Mouse (Mus musculus): Measurements from ENCODE around the gene Polr2l.

The Polr2l gene

DNA sequence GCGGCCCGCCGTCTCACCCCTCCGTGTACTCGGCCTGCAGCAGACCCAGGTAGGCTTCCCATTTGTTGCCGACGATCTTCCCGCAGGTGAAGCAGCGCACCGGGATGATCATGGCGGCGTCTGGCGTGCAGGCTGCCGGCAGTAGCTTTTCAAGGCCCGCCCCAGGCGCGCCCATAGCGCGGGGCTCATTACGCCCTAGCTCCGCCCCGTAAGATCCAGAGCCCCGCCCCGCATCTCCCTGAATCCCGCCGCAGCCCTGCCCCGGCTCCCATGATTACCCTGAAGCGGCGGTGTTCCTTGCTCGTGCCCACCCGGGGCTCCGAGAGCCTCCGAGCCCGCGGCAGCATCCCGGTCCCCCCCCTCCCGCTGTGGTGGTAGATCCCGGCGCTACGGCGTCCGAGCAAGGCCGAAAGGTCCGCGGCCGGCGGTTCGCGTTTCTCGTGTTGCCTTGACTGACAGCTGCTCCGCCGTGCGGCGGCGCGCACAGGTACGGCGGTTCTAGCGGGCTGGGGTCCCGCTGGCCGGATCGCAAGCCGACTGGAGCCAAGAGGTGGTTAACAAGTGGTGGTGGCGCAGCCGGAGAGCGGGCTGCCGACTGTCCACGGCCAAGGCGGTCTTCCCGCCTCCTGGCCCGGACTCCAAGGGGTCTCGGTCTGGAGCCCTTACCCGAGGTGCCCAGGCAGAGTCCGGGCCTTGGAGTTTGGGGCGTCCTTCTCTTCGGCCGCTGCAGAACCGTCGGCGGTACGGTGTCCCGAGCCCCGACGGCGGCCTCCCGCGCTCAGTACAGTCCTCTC is at the start of gene Polr2l, which contains the start of gene Tspan4:
TSS of gene Polr2l (minus strand) at position 122 of the 794 bp plus-strand sequence.
TSS of gene Tspan4 (plus strand) at position 230 of the 794 bp plus-strand sequence.
- peak; percentile 79 for DNase-seq (ENCODE audit: low read depth, low spot score)

DNA sequence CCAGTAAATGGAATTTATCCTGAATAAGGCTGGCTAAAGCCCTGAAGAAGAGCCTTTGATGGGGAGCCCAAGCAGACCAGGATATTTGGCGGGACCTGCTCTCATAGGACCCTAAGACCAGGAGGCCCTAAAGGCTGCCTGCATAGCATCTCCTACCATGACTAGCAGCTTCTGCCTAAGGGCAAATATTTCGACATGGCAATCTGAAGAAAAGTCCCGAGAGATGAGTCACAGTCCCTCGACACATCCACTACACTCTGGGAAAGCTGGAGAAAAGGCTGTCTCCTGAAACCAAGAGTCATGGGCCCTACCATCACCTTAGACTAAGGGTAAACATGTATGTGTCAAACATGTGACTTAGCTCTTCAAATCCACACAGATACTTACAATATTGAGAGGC is 49.3 kb upstream of the Polr2l start:
- DNase-seq (ENCODE audit: low read depth, low spot score) = no peak

DNA sequence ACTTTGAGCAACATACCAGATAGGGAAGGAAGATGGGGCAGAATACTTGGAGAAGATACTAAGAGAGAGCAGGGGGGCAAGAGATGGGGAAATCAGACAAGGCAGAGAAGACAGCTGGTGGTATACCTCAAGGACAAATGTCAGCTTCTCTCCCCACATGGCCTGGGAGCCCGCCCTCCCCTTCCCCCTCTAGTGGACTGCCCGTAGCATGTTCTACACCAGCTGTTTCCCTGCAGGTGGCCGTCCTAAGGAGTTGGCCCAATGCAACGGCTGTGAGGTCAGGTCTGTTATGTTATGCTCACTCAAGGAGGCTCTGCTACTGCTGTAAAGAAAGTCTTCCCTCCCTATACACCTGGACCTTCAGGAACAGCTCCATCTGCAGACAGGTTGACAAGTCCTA is 48.1 kb upstream of the Polr2l start:
- DNase-seq (ENCODE audit: low read depth, low spot score) = no peak

DNA sequence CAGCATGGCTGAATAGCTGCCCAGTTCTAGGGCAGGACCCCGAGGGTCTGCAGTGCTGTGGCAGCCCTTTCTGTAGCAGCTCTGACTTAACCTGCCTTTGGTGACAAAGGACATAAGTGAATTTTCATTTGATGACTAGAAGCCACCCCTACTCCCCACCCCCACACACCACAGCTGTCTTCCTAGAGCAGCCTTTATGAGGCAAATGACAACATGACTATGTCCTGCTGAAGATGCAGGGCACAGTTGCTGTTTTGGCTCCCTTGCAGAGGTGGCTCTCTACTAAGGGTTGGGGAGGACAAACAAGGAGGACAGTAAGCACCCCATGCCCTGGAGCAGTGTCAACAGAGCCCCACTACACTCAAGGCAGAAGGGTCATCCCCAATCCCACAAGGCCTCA is 44.9 kb upstream of the Polr2l start:
- no peak for DNase-seq (ENCODE audit: low read depth, low spot score)

DNA sequence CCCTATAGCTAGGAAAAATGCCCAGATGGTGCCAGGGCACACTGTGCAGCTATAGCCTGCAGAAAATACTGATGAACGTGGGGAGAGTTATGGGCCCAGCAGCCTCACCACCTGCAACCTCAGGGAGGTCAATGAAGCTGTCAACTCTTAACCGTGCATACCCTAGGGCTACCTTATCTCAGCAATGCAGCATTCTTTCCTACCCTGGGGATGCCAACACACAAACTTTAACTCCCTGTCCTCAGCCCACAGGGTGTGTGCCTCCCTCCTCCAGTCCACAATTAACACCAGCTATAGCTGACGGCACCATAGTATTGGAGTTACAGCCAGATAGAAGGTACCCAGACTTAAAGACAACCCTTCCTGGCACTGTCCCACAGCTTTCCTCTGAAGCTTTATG is 44.0 kb upstream of the Polr2l start:
- DNase-seq (ENCODE audit: low read depth, low spot score) = no peak

DNA sequence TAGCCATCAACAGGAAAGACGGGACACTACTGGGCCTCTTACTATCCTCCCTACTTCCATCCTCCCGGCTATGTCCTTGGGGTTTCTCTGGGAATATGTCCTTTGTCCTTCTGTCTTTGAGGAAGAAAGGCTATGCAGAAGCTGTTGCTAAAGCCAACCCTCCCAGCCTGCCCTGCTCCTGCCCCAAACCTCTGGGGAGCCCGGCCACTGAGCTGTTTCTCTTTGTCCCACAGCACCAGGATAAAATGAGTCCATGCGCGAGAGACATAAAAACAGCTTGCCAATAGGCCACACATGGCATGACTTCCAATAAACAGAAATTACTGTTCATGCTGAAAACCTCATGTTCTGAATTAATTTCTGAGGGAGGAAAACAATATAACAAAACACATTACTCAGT is 43.4 kb upstream of the Polr2l start:
- no peak for DNase-seq (ENCODE audit: low read depth, low spot score)

DNA sequence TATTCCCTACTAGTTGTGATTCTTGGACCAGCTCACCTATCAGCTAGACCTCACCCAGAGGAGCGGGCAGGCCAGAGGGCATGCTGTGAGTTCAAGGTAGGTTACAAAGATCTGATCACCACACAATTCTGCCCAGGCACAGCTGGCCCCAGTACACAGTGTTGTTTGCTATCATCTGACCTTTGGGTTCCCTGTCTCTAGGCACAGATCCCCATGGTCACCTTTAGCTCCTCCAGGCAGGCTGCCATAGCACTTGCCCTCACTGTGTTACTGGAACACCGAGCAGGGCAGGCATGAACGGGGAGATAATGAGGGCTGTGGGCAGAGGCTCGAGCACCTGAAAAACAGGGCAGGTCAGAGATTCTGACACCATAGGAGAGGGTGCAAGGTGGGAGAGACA is 42.7 kb upstream of the Polr2l start:
- no peak for DNase-seq (ENCODE audit: low read depth, low spot score)

DNA sequence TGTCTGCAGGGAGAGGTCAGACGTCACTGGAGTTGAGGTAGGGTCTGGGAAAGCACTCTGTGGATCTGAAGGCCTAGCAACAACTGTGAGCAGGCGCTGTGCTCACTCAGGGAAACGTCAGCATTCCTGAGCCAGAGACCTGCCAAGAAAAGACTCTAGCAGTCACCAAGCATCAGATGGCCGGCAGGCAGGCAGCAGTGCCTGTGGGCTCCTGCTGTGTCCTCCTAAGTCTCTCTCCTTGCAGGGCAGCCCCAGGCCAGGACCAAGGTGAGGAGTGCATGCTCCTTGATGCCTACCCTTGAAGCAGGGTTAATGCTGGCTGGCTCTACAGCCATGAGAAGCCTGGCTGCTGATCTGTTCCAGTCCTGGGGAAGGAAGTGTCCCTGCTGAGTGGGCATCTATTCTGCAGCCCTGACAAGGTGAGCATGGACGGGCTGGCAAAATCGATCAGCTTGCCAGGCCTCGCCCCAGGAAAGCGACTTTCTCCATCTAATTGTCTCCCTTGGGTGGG is 35.8 kb upstream of the Polr2l start:
- no peak for DNase-seq (ENCODE audit: low read depth, low spot score)

DNA sequence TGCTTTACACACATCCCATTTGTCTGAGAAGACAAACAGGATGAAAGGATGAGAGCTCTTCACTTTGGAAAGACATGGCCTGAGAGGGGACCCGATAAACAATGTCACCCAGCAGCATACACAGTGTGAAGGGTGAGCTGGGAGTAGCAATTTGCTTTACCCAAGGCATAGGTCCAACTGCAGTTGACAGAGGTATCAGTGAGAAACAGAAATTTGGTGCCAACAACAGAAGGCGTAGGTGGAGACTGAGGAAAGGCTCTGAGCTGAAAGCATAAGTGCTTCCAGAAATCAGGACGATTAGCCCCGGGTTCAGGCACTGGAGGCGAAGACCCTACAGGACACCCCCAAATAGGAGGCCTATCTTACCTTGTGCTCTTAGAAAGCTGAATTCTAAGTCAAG is 35.3 kb upstream of the Polr2l start:
- DNase-seq (ENCODE audit: low read depth, low spot score) = no peak

DNA sequence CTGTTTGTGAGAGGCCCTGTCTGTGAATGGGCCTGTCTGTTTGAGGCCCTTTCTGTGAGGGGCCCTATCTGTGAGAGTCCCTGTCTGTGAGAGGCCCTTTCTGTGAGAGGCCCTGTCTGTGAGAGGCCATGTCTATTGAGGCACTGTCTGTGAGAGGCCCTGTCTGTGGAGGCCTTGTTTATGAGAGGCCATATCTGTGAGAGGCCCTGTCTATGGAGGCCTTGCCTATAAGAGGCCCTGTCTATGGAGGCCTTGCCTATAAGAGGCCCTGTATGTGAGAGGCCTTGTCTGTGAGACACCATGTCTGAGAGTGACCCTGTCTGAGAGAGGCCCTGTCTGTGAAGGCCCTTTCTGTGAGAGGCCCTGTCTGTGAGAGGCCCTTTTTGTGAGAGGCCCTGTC is 33.2 kb upstream of the Polr2l start:
- no peak for DNase-seq (ENCODE audit: low read depth, low spot score)

DNA sequence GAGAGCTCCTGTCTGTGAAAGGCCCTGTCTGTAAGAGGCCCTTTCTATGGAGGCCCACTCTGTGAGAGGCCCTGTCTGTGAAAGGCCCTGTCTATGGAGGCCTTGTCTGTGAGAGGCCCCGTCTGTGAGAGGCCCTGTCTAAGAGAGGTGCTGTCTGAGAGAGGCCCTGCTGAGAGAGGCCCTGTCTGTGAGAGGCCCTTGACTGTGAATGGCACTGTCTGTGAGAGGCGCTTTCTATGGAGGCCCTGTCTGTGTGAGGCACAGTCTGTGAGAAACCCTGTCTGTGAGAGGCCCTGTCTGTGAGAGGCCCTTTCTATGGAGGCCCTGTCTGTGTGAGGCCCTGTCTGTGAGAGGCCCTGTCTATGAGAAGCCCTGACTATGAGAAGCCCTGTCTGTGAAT is 31.3 kb upstream of the Polr2l start:
- no peak for DNase-seq (ENCODE audit: low read depth, low spot score)

DNA sequence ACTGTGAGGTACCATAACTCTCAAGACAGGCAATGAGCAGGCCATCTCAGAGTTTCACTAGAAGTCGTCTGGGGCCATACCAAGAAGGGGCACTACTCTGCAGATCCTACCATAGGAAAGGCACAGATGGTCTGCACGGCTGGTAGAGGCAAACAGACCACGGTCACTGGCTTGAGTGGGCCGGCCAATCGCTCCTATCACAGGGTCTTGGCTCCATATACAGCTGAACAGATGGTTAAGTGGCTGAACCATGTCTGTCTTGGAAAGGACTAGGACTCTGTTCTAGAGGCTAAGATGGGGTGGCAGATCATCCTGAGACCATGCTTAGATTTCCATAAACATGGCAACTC is 27.6 kb upstream of the Polr2l start:
- DNase-seq (ENCODE audit: low read depth, low spot score) = no peak

DNA sequence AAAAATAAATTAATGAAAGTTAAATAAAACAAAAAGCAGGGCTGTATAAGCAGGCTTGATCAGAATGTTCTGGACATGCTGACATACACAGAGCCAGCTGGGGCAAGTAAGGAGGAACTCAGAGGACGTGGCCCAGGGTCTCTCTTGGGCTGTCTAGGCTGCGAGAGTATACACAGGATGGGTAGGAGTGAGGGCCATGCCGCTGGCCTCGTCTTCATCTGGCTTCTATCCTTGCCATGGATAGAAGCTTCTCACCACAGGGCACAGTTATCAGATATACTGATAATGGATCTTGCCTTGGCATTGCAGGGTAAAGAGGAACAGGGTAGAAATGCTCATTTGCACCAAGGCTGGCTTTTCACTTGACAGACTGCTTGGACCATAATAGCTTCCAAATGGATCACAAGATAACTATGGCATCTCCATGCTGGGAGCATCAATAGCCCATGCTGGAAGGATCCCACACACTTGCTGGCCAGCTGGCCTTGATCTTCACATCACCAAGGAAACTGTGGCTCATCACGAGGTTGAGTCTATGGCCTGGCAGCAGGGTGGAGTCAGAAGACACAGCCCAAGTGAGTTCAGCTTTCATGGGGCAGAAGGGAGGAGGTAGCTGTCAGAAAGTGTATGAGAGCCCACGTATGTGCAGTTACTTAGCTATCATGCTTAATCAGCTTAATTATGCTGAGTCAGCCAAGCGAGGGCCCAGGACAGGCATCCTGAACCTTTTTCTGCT is 27.1 kb upstream of the Polr2l start:
- DNase-seq (ENCODE audit: low read depth, low spot score) = no peak

DNA sequence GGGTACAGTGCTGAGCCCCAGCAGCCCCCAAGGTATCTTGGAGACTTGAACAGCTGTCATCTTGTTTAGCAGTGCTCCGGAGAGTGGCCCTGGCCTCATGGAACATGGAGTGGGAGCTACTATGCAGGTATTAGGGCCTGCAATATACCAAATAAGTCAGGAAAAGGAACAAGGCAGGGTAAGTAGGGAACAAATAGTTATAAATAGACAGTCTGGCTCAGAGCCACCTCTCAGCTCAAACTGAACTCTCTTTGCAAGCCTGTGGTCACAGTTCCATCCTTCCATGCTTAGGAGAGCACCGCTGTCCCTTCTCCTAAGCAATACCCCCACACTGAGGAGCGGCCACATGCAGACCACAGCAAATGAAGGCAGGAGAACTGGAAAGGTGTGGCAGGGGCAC is 22.7 kb upstream of the Polr2l start:
- DNase-seq (ENCODE audit: low read depth, low spot score) = no peak

DNA sequence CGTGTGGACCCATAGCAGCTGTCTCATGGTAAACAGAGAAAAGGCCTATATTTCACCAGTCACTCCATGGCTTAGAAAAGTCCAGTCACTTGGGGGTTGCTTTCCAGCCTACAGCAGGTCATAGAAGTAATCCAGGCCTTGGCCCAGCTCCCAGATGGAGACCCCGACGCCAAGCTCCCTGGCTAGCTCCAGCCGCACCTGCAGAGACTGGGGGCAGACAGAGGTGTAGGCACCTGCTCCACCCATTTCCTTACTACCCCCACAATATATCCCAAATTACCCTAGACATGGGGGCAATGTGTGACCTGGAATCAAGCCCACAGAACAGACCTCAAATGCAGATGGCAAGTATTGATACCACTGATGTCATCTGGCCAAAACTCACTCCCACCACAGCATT is 21.0 kb upstream of the Polr2l start:
- DNase-seq (ENCODE audit: low read depth, low spot score) = no peak

DNA sequence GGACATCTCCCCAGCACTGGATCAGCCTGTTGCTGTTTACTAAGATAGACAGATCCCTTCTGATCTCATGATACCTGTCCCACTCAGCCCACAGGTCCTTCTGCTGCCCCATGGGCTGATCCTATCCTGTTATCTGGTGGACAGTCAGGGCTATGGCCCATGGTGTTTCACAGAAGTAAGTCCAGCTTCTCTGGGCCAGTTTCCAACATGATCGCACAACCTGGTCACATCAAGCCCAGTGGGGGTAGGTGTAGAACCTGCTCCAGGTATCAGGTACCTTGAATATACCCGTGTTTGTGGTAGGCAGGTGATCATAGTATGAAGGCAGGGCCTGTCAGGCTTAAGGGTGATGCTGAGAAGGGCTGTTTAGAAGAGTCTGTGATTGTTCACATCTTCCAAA is 20.4 kb upstream of the Polr2l start:
- no peak for DNase-seq (ENCODE audit: low read depth, low spot score)

DNA sequence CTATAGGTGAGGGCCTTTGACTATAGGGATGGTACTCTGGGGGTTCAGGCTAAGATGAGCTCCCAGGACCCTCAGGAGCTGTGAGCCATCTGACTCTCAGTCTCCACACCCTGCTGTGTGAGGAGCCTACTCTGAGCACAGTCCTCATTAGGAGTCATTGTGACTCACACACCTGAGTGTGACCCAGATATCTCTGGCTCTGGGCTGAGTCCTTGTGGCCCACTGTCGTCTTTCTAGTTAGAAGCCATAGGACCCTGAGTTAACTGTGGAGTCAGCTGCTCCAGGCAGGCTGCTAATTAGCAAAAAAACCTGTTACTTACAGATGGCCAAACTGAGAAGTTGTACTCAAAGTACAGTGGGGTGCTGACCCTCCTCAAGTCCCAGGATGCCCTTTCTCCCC is 18.8 kb upstream of the Polr2l start:
- DNase-seq (ENCODE audit: low read depth, low spot score) = no peak

DNA sequence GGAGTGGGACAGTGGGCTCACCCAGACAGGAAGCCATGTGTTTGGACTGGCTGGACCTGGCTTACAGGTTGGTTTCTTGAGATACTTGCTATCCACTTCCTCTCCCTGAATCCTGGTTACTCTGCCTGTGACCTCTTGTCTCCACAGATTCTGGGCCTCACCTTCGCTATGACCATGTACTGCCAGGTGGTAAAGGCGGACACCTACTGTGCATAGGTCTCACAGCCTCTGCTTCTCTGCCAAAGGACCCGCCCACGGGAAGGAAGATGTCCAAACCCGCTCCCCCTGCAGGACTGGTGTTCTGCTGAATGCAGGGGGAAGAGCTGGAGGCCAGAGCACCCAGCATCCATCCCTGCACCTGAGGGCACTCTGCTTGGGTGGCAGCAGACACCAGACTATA is 17.8 kb upstream of the Polr2l start:
- DNase-seq (ENCODE audit: low read depth, low spot score) = no peak

DNA sequence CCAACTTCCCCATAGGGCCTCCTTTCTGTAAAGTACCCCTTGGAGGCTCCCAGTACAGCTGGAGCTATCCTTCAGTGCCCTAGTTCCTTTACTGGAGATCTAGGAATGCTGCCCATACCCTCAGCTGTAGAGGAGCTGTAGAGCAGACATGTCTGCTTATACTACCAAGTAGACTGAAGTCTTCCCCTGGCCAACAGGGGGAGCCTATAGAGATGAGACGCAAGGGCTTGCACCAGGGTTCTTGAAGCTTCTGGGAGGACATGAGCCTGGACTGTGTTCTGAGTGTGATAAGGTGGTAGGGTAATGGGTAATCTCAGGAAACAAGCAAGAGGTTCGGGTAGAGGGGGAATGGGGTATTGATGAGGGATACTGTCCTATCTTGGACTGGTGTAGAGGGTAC is 16.2 kb upstream of the Polr2l start:
- no peak for DNase-seq (ENCODE audit: low read depth, low spot score)

DNA sequence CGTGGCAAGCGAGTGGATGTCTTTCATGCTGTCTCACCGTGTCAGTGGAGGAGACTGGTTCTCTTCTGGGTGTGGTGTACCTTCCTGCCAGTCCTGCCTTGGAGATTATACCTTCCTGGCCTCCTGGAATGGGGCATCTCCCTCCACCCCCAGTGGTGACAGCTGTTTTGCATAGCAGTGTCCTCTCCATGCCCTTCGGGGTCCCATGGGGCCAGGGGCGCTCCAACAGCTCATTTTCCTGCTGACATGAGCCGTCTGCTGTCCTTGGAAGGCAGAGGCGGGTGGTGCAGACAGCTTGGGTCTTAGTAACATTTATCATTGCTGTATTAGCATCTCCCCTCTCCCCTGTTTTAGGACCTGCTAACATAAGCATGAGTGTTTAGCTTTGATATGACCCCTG is 12.2 kb upstream of the Polr2l start:
- DNase-seq (ENCODE audit: low read depth, low spot score) = no peak

DNA sequence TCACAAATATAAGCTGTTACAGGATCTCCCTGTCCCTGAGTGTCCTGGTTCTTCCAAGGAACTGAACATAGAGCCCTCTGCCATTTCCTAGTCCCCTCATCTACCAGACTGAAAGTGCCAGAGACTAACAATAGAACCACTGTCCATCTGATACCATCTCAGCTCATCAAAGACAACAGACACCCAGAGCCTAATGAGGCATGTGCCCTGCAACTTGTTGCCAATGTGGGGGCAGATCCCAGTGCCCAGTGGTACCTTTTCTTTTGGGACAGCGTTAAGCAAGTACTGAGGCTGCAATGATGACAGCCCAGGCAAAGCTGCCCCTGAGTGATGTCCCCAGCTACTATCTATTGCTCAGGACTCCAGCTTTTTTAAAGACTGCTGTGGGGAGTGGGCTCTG is 11.3 kb upstream of the Polr2l start:
- DNase-seq (ENCODE audit: low read depth, low spot score) = no peak

DNA sequence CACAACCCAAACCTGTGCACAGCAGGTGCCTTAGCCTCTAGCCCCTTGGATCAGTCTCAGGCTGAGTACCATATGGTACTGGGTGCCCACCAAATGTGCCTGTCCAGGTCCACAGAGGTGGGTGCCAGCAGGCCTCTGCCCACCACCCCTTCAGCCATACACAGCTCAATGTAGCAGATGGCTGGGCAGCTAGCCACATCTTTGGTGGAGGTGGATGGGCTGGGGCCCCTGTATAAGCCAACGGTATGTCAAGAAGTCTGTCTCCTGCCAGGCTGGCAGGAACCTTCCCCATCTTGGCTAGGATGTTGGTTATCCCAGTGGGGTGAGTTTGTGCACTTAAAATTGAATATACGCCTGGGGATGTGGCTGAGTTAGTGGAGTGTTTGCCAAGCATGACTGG is 10.7 kb upstream of the Polr2l start:
- DNase-seq (ENCODE audit: low read depth, low spot score) = no peak

DNA sequence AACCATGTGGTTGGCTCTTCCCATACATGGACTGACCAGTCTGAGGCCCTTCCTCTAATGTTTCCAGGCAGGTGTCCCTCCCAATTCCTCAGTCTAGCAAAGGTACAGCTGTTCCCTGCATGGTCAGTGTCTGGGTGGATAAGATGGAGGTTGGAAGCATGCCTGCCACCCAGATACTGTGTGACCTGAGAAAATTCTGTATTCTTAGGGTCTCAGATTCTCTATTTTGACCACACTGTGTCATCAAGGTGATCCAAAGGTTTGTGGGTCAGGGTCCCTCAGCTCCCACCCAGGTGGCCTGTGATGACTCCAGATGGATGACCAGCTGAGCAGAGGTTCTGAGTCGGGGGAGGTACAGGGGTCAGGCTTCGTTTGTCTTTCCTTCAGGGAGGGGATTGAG is 10.3 kb upstream of the Polr2l start:
- DNase-seq (ENCODE audit: low read depth, low spot score) = no peak

Measured in retina, postnatal 7 days (tissue).